Mouse (Mus musculus) intestine, embryonic 15.5 days (tissue): ENCODE measurements around the gene Zfp273. TPM values are rescaled to one million over a fixed set of nuclear protein-coding genes. Genes with fewer than 3 reads are reported as not detected.
A peak's percentile ranks its signal among the peaks of the same experiment; 100 is the strongest.
"Not testable (repeated sequence)": the region's sequence is repeated elsewhere in the genome, so short reads cannot be mapped to it uniquely, and the experiment has no call there.

Experiments
- ATAC-seq: fragments of 200-750 bp; cut with Nextera tagmentation; 2 replicates; pipeline ENCODE4 v1.8.0; 2017; ENCODE audit warnings: moderate TSS enrichment, moderate library complexity
- H3K27ac ChIP-seq: fragments of 300-500 bp; sonication (generic); 2 replicates; pipeline ENCODE4 v1.5.1; 2015; ENCODE audit warnings: mild to moderate bottlenecking, inconsistent platforms
- H3K27me3 ChIP-seq: fragments of 300-500 bp; sonication (generic); replicated peaks from 2 replicates; pipeline ENCODE4 v1.6.1; 2015; ENCODE audit warnings: inconsistent platforms
- H3K36me3 ChIP-seq: fragments of 300-500 bp; sonication (generic); 2 replicates; pipeline ENCODE4 v1.6.1; 2015; ENCODE audit warnings: inconsistent platforms
- H3K4me1 ChIP-seq: fragments of 300-500 bp; sonication (generic); replicated peaks from 2 replicates; pipeline ENCODE4 v1.6.1; 2015; ENCODE audit warnings: inconsistent platforms
- H3K4me2 ChIP-seq: fragments of 300-500 bp; sonication (generic); replicated peaks from 2 replicates; pipeline ENCODE4 v1.6.1; 2015; ENCODE audit warnings: mild to moderate bottlenecking, inconsistent platforms
- H3K4me3 ChIP-seq: fragments of 300-500 bp; sonication (generic); replicated peaks from 2 replicates; pipeline ENCODE4 v1.5.1; 2015; ENCODE audit warnings: inconsistent platforms
- H3K9ac ChIP-seq: fragments of 300-500 bp; sonication (generic); 2 replicates; pipeline ENCODE4 v1.6.1; 2015; ENCODE audit warnings: inconsistent platforms
- H3K9me3 ChIP-seq: fragments of 300-500 bp; sonication (generic); 2 replicates; pipeline ENCODE4 v1.6.1; 2016; ENCODE audit warnings: inconsistent platforms
- WGBS: fragments of 180-500 bp; shearing (Covaris S2); methylation state at CpG from one replicate; pipeline ENCODE4 v1.1.7; 2015; 5-methylcytosine and 5-hydroxymethylcytosine counted together
- polyA plus RNA-seq: library from polyadenylated mRNA; unstranded; fragments of >200 nt; fragmentation: Nextera tagmentation; extraction: Ambion mirVana; gene quantifications from 2 replicates; pipeline ENCODE4 v1.2.1, GENCODE M21; 2015

Gene Zfp273
- polyA plus RNA-seq, 1 experiment from 2014 or later: 5.6 TPM

DNA sequence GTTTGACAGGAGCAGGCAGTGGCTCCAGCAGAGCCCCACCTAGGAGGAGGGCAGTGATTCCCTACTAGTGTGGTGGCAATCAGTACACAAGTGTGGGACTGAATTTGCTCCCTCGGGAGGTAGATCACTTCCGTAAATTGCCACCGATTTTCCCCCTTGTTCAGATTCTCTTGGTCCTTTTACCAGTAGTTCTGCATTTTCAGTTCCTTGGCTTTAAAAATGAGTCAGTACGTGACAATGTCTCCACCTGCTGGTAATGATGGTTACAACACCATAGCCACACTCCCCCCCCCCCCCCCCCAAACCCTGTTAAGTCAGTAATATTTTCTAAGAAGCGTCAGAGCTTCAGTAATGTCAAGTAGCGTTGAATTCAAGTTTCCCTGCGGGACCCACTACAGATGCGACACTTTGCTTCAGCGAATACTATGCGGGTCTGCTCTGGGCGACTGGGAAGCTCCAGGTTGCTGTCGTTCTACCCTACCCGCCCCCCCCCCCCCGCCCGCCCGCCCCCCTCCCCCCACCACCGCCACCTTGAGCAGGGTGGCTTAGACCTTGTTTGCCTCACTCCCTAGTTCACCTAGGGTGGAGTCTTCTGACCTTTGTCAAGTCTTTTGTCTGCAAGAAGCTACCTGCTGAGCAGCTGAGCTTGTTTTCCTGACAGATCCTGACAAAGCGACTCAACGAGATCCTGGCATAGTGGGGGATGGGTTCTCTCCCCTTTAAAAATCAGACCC is 30.7 kb downstream of the Zfp273 start:
- peak overlapping the region; percentile 36 for H3K9ac ChIP-seq
- no peaks in the 10 kb centered on the region for H3K9me3 ChIP-seq
- H3K27me3 ChIP-seq: no peaks in the 10 kb centered on the region
- under 1% methylated on average over 14 of the region's 19 CpGs for WGBS
- no peaks in the 10 kb centered on the region for H3K36me3 ChIP-seq
- ATAC-seq: peak; percentile 76
- H3K4me1 ChIP-seq: 0 out of 2 replicates have a peak, but pooled peaks cover 3% of the 10 kb centered on the region
- H3K4me2 ChIP-seq: peak overlapping the region; percentile 51
- H3K27ac ChIP-seq: no peak overlapping the region
- peak overlapping the region; percentile 29 for H3K4me3 ChIP-seq

GRCm38 (mm10) chr13:67844853-67845194 is 31.3 kb downstream of the Zfp273 start:
- Histone ChIP-seq H3K27me3 (no peaks in the 10 kb centered on the region), H3K4me3 (peak overlapping the region; percentile 29), H3K4me2 (peak overlapping the region; percentile 51), H3K36me3 (no peaks in the 10 kb centered on the region), H3K27ac (no peak overlapping the region), H3K4me1 (0 out of 2 replicates have a peak, but pooled peaks cover 3% of the 10 kb centered on the region), H3K9me3 (no peaks in the 10 kb centered on the region), H3K9ac (no peak overlapping the region)
- 27% methylated on average over 8 of the region's 8 CpGs for WGBS
- peak; percentile 58; the same call in 1 of the 2 replicates for ATAC-seq

GRCm38 (mm10) chr13:67850361-67850760 is 36.8 kb downstream of the Zfp273 start:
- 72% methylated on average over 3 of the region's 3 CpGs for WGBS
- no peak for ATAC-seq
- no peaks in the 10 kb centered on the region for H3K36me3 ChIP-seq
- no peaks in the 10 kb centered on the region for H3K27me3 ChIP-seq
- no peak overlapping the region for H3K4me3 ChIP-seq
- no peak overlapping the region for H3K27ac ChIP-seq
- no peaks in the 10 kb centered on the region for H3K9me3 ChIP-seq
- H3K4me2 ChIP-seq: no peak overlapping the region
- H3K9ac ChIP-seq: no peak overlapping the region
- H3K4me1 ChIP-seq: no peaks in the 10 kb centered on the region

- WGBS: 67% methylated on average over 6 of the region's 6 CpGs
- ATAC-seq: no peak
Observed at GRCm38 (mm10) chr13:67853130-67853529, 39.6 kb downstream of the Zfp273 start.

GRCm38 (mm10) chr13:67853983-67854382 is 40.4 kb downstream of the Zfp273 start:
- H3K9me3 ChIP-seq: no peaks in the 10 kb centered on the region
- H3K4me3 ChIP-seq: no peak overlapping the region
- 90% methylated on average over 2 of the region's 2 CpGs for WGBS
- no peaks in the 10 kb centered on the region for H3K36me3 ChIP-seq
- no peak overlapping the region for H3K4me2 ChIP-seq
- H3K27me3 ChIP-seq: no peaks in the 10 kb centered on the region
- no peak overlapping the region for H3K9ac ChIP-seq
- no peaks in the 10 kb centered on the region for H3K4me1 ChIP-seq
- no peak for ATAC-seq
- no peak overlapping the region for H3K27ac ChIP-seq

More at GRCm38 (mm10) chr13:67853130-67853529, 39.6 kb downstream of the Zfp273 start:
- Histone ChIP-seq H3K4me1 (no peaks in the 10 kb centered on the region), H3K4me2 (no peak overlapping the region), H3K9ac (no peak overlapping the region), H3K27me3 (no peaks in the 10 kb centered on the region), H3K36me3 (no peaks in the 10 kb centered on the region), H3K4me3 (no peak overlapping the region), H3K27ac (no peak overlapping the region), H3K9me3 (no peaks in the 10 kb centered on the region)

DNA sequence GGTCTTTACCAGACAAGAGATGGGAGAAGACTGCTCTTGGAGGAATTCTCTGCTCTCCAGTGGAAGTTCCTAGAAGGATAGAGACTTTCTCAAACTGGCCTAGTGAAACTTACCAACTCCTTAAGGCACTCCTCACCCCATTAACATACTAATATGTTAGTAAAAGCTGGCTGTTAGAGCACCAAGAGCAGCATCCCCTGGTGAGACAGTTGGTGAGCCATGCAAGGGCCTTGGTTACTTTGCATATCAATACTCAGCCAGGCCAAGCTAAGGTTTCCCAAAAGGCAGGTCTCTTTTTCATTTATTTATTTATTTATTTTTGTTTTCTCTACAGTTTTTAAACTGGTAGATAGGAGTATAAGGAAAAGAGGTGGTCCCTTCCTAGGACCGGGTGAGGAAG is 43.8 kb downstream of the Zfp273 start:
- Histone ChIP-seq H3K27me3 (no peaks in the 10 kb centered on the region), H3K9ac (no peak overlapping the region), H3K4me2 (no peak overlapping the region), H3K27ac (no peak overlapping the region), H3K36me3 (no peaks in the 10 kb centered on the region), H3K4me3 (no peak overlapping the region), H3K9me3 (no peaks in the 10 kb centered on the region), H3K4me1 (no peaks in the 10 kb centered on the region)
- no peak for ATAC-seq
- WGBS: 15% methylated on average over 1 of the region's 1 CpGs

DNA sequence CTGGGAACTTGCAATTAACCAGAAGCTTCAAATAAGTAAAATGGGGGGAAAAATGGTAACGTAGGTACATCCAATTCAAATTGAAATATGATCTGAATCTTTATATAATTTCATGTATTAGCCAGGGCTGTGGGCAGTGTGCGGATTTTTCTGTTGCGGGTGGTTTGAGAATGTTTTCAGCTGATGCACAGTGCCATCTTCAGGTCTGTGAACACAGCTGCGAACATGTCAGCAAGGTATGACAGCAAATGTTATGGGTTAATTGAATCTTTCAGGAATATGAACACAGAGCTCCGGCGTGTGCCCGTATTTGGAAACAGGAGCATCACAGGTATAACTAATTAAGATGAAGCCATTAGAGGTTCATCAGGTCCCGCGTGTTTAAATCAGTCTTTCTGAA is 49.0 kb downstream of the Zfp273 start:
- Histone ChIP-seq H3K36me3 (no peaks in the 10 kb centered on the region), H3K9ac (no peak overlapping the region), H3K4me1 (no peaks in the 10 kb centered on the region), H3K27me3 (no peaks in the 10 kb centered on the region), H3K4me3 (no peak overlapping the region), H3K4me2 (no peak overlapping the region), H3K27ac (no peak overlapping the region), H3K9me3 (no peaks in the 10 kb centered on the region)
- ATAC-seq: no peak
- 79% methylated on average over 9 of the region's 9 CpGs for WGBS

GRCm38 (mm10) chr13:67863026-67863425 is 49.5 kb downstream of the Zfp273 start, which contains the start of gene BC048507:
Gene BC048507, plus strand, starts transcription at chr13:67863326.
- no peak within 1 kb of the TSS for H3K4me3 ChIP-seq
- H3K27ac ChIP-seq: no peak within 1 kb of the TSS
- H3K4me2 ChIP-seq: no peak within 1 kb of the TSS
- no peak for ATAC-seq
- H3K9me3 ChIP-seq: no peaks in the 10 kb centered on the region
- H3K27me3 ChIP-seq: no peaks in the 10 kb centered on the region
- H3K36me3 ChIP-seq: no peaks in the 10 kb centered on the region
- H3K4me1 ChIP-seq: no peaks in the 10 kb centered on the region
- WGBS: 78% methylated on average over 11 of the region's 11 CpGs
- H3K9ac ChIP-seq: no peak within 1 kb of the TSS

- H3K9me3 ChIP-seq: no peaks in the 10 kb centered on the region
- no peak overlapping the region for H3K27ac ChIP-seq
- H3K4me2 ChIP-seq: no peak overlapping the region
- H3K36me3 ChIP-seq: no peaks in the 10 kb centered on the region
- whole genome bisulfite sequencing: 62% methylated on average over 5 of the region's 5 CpGs
- H3K27me3 ChIP-seq: no peaks in the 10 kb centered on the region
- no peaks in the 10 kb centered on the region for H3K4me1 ChIP-seq
- H3K4me3 ChIP-seq: no peak overlapping the region
- ATAC-seq: no peak
- H3K9ac ChIP-seq: no peak overlapping the region
Observed at GRCm38 (mm10) chr13:67864764-67865350, 51.3 kb downstream of the Zfp273 start.

GRCm38 (mm10) chr13:67867899-67868298 is 54.4 kb downstream of the Zfp273 start:
- H3K36me3 ChIP-seq: no peaks in the 10 kb centered on the region
- no peaks in the 10 kb centered on the region for H3K9me3 ChIP-seq
- no peaks in the 10 kb centered on the region for H3K4me1 ChIP-seq
- ATAC-seq: no peak
- no peak overlapping the region for H3K27ac ChIP-seq
- 30% methylated on average over 3 of the region's 3 CpGs for WGBS
- no peak overlapping the region for H3K4me2 ChIP-seq
- H3K9ac ChIP-seq: no peak overlapping the region
- no peaks in the 10 kb centered on the region for H3K27me3 ChIP-seq
- H3K4me3 ChIP-seq: no peak overlapping the region

- H3K36me3 ChIP-seq, ATAC-seq, H3K4me1 ChIP-seq, H3K4me3 ChIP-seq, H3K4me2 ChIP-seq, H3K9me3 ChIP-seq, H3K27ac ChIP-seq, H3K27me3 ChIP-seq, H3K9ac ChIP-seq: not testable (repeated sequence)
- WGBS: 29% methylated on average over 8 of the region's 12 CpGs
Observed at GRCm38 (mm10) chr13:67876049-67876698, 62.6 kb downstream of the Zfp273 start.
